Mouse (Mus musculus) kidney, adult 18-20 months (tissue): ENCODE results near the gene Ppef2.

ENCODE experiments used
- DNase-seq: peaks from one replicate; pipeline ENCODE4 v3.0.0; 2021

The Ppef2 gene

GRCm38 (mm10) chr5:92183071-92183830, 72.8 kb downstream of the Ppef2 start:
- no peak for DNase-seq
